Mouse (Mus musculus) layer of hippocampus, postnatal 14 days (tissue): ENCODE measurements at regions not wholly inside any gene's neighbourhood (a gene's known extent, or its start where the extent isn't known, plus 50 kb on each side); places are given as distances from the start of the nearest gene placed in this dataset.

ENCODE experiments used
- DNase-seq, 2 experiments: peaks; one replicate each; pipeline ENCODE4 v3.0.0; 2021 to 2022; ENCODE audit warnings: low spot score in 2 of 2, mixed read lengths in 1 of 2

DNA sequence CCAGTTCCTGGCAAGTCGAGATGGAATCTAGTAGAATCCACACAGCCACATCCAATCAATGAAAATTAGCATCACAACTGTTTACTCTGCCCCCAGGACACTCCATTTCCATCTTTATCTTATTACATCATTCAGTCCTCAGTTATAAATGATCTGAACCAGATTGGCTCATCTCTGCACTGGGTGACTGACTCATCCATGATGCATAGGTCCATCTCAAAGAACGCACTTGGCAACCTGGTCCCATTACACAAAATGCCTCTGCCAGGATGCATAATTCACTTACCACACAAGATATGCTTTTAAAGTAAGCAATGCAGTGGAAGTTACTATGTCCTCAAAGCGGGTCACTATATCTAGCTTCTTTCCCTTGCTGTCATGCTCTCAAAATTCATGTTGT lies 110.0 kb upstream of the Gria1 start:
- DNase-seq, result no peak

GRCm38 (mm10) chr11:56925368-56925896 lies 85.8 kb upstream of the Gria1 start:
- peak; percentile 13 to 17 for DNase-seq

- DNase-seq, result no peak
Measured at GRCm38 (mm10) chr11:56932766-56933165, 78.4 kb upstream of the Gria1 start.

DNA sequence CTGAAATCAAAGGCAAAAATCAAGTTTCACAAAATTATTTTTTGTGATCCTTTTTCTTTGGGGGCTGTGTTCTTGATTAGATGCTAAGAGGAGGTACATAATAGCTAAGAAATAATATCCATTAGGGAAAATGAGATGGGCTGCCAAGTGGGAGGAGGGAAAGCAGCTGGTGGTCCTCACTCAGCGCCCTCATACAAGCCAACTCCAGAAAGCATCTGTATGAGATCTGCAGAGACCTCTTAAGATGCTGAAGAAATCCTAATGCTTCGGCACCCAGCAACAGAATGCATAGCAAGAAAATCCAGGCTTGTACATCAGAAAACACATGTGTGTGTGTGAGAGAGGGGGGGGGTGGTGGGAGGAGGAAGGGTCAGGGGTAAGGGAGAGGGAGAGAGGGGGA lies 58.8 kb upstream of the Gria1 start:
- DNase-seq, result no peak

- DNase-seq, result peak in 1 of 2 experiments; percentile 8
Measured at GRCm38 (mm10) chr11:56957824-56958223, 53.4 kb upstream of the Gria1 start.
